Mouse (Mus musculus) heart, adult 2 months (tissue): ENCODE results near the gene Tvp23b.

ENCODE experiments used
- CTCF ChIP-seq: fragments of 200-600 bp; IDR thresholded peaks from 2 replicates; pipeline ENCODE4 v1.8.1; 2022; ENCODE audit warnings: antibody characterized with exemption, mild to moderate bottlenecking, moderate library complexity
- POLR2A ChIP-seq: fragments of 200-500 bp; IDR thresholded peaks from 2 replicates; pipeline ENCODE4 v1.6.1; 2011; ENCODE audit warnings: mild to moderate bottlenecking, low read depth, low read length, control low read depth; ENCODE audit not compliant: insufficient read depth

DNA sequence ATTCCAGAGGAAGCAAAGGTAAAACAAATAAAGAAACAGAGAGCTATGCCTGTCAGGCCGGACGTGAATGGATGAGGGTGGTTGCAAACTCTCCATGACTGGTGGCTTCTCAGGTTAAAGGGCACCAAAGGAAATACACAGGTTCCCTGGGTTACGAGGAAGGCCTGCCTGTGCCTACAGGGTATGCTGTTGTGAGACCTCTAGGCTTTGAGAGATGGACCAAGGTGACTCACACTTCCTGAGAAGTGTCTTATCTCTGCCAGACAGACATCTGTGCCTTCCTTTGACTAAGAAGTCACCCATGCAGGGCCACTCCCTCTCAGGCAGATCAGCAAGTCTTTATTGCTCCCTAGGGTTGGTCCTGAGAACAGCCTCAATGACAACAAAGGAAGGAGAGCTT lies 50.5 kb downstream of the Tvp23b start:
- TF ChIP-seq POLR2A (no peak), CTCF (no peak)
